Mouse (Mus musculus): ENCODE measurements around the gene Spata13. TPM values are rescaled to one million over a fixed set of nuclear protein-coding genes. Genes with fewer than 3 reads are reported as not detected.

Gene Spata13
- polyA plus RNA-seq, 1 experiment from 2014 or later, result 13.4 TPM

DNA sequence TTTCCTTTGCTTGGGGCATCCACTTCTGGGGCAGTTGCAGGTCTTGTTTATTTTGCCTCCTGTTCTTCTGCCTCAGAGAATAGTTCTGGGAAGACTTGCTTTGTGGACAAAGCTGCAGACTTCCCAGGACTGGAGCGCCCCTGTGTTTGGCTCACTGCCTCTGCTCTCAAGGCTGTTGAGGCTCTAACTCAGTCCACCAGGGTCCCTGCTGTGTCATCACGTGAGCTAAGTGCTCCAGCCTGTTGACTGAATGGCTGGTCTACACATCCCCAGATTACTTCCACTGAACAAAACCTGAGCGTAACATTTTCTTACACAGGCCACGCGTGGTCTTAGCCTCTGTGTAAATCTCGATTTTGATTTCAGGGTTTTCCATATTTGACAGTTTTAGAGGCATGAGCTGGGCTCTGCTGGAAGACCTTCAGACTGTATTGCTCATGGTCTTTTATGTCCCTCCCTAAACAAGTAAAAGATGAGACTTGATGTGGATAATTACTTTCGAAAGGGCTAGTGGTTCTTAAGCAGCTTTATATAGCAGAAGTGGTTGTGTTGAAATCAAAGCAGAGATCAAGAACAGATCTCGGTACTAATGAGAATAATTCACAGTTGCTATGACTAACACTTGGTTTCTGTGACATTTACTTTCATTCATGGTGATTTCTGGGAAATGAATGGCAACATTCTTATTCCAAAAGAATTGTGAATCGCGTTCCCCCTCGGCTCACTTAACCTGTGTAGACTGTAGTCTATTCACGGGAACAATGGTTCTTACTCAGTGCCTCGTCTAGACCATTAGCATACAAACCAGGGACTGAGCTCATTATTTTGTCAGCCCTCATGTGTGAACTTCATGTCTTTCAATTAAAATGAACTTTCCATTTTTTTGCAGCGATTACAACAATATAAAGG, 119.3 kb downstream of the Spata13 start:
- no peak for ATAC-seq (ENCODE audit: extremely low read depth, insufficient number of reproducible peaks, low FRiP score, low TSS enrichment)
- H3K4me1 ChIP-seq, result peaks cover 21% of the 10 kb centered on the region
- H3K9me3 ChIP-seq, result no peaks in the 10 kb centered on the region
- H3K4me3 ChIP-seq, result no peak overlapping the region
- H3K4me2 ChIP-seq, result no peak overlapping the region
- 87% methylated on average over 14 of the region's 14 CpGs for WGBS
- 0 out of 2 replicates have a peak overlapping the region, but pooled peaks have one; percentile 36 for H3K27ac ChIP-seq (replicated peaks)
- H3K27me3 ChIP-seq (replicated peaks), result no peaks in the 10 kb centered on the region
- no peak overlapping the region for H3K9ac ChIP-seq
- H3K36me3 ChIP-seq, result peaks cover 92% of the 10 kb centered on the region

DNA sequence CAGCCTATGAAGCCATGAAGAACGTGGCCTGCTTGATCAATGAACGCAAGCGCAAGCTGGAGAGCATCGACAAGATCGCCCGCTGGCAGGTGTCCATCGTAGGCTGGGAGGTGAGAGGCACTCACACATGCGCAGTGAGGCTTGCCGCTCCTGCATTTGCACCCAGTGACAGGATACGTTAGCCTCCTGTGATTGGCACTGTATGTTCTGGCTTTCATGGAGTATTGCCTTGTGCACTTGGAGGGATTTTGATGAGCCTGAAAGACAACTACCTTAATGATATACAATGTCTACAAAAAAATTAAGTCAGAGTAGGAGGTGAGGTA, 120.0 kb downstream of the Spata13 start:
- ATAC-seq (ENCODE audit: extremely low read depth, insufficient number of reproducible peaks, low FRiP score, low TSS enrichment), result no peak
- H3K27me3 ChIP-seq (replicated peaks), result no peaks in the 10 kb centered on the region
- no peak overlapping the region for H3K4me3 ChIP-seq
- H3K9me3 ChIP-seq, result no peaks in the 10 kb centered on the region
- H3K9ac ChIP-seq, result no peak overlapping the region
- no peak overlapping the region for H3K4me2 ChIP-seq
- 95% methylated on average over 10 of the region's 10 CpGs for WGBS
- H3K36me3 ChIP-seq, result peaks cover 92% of the 10 kb centered on the region
- H3K27ac ChIP-seq (replicated peaks), result no peak overlapping the region
- H3K4me1 ChIP-seq, result peaks cover 21% of the 10 kb centered on the region

DNA sequence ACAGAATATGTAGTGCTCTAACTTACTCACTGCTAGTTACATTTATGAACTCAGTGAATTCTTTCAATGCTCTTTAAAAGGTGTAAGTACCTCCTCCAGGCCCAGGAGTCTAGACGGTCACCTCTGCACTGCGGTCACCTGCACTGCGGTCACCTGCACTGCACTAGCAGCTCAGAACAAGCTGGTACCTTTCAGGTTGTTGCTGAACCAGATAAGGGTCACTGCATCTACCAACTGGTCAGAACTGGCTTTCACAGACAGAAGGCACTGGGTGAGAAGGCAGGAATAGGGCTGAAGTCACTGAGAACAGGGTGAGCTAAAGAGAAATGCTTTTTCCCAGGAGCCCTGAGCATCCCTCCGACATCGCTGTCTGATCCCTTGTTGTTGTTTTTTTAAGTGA, 120.9 kb downstream of the Spata13 start:
- Histone ChIP-seq H3K4me2 (no peak overlapping the region), H3K9me3 (no peaks in the 10 kb centered on the region), H3K4me3 (no peak overlapping the region), H3K27ac (replicated peaks) (no peak overlapping the region), H3K4me1 (peaks cover 13% of the 10 kb centered on the region), H3K27me3 (replicated peaks) (no peaks in the 10 kb centered on the region), H3K9ac (no peak overlapping the region), H3K36me3 (peaks cover 92% of the 10 kb centered on the region)
- WGBS, result 94% methylated on average over 5 of the region's 5 CpGs
- ATAC-seq (ENCODE audit: extremely low read depth, insufficient number of reproducible peaks, low FRiP score, low TSS enrichment), result no peak

DNA sequence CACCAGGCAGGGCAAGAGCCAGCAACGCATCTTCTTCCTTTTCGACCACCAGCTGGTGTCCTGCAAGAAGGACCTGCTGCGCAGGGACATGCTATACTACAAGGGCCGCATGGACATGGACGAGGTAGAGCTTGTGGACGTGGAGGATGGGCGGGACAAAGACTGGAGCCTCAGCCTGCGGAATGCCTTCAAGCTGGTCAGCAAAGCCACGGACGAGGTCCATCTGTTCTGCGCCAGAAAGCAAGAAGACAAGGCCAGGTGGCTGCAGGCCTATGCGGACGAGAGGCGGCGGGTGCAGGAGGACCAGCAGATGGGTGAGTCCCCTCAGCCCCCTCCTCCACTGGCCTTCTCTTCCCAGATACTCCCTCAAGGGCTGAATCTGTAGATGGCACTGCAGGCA, 122.5 kb downstream of the Spata13 start:
- H3K27me3 ChIP-seq (replicated peaks), result no peaks in the 10 kb centered on the region
- no peak overlapping the region for H3K4me2 ChIP-seq
- H3K27ac ChIP-seq (replicated peaks), result no peak overlapping the region
- ATAC-seq (ENCODE audit: extremely low read depth, insufficient number of reproducible peaks, low FRiP score, low TSS enrichment), result no peak
- H3K9me3 ChIP-seq, result no peaks in the 10 kb centered on the region
- 0 out of 2 replicates have a peak, but pooled peaks cover 4% of the 10 kb centered on the region for H3K4me1 ChIP-seq
- H3K9ac ChIP-seq, result no peak overlapping the region
- no peak overlapping the region for H3K4me3 ChIP-seq
- H3K36me3 ChIP-seq, result peaks cover 92% of the 10 kb centered on the region
- whole genome bisulfite sequencing, result 87% methylated on average over 15 of the region's 15 CpGs

DNA sequence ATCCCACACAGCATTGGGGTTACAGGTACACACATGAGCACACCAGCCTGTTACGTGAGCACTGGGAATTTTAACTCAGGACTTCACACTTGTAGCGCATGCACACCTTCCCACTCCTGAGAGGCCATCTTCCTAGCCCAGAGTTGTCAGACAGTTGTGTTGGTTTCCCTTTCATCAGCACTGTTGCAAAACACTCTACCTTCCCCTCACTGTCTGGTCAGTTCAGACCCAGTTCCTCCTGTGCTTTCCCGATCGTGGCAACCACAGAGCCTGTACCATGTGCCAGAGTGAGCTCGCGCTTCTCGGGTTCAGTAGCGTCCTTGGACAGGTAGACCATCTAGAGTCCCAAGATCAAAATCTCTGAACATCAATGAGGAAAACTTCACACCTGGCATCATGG, 123.5 kb downstream of the Spata13 start:
- H3K27ac ChIP-seq (replicated peaks), result no peak overlapping the region
- H3K4me2 ChIP-seq, result no peak overlapping the region
- H3K4me1 ChIP-seq, result 0 out of 2 replicates have a peak, but pooled peaks cover 5% of the 10 kb centered on the region
- H3K9ac ChIP-seq, result no peak overlapping the region
- WGBS, result 93% methylated on average over 8 of the region's 8 CpGs
- H3K9me3 ChIP-seq, result no peaks in the 10 kb centered on the region
- ATAC-seq (ENCODE audit: extremely low read depth, insufficient number of reproducible peaks, low FRiP score, low TSS enrichment), result no peak
- H3K4me3 ChIP-seq, result no peak overlapping the region
- H3K36me3 ChIP-seq, result peaks cover 94% of the 10 kb centered on the region
- H3K27me3 ChIP-seq (replicated peaks), result no peaks in the 10 kb centered on the region

DNA sequence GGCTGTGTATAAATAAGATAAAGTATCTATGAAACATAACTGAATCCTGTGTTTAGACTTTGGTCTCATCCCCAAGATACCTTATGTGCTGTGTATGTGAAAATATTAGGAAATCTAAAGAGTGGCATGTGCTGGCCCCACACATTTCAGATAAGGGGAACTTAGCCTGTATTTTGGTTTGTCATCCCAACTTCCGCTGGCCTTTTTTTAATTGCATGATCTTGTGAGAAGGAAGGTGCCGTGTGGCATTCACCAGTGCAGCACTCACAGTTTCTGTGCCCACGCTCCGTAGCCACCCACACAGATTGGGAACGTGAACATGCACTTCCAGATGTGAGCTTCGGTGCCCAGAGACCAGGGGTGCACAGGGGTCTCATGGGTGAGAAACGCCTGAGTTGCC, 123.9 kb downstream of the Spata13 start:
- Histone ChIP-seq H3K27ac (replicated peaks) (no peak overlapping the region), H3K4me1 (peaks cover 9% of the 10 kb centered on the region), H3K4me2 (no peak overlapping the region), H3K36me3 (peaks cover 98% of the 10 kb centered on the region), H3K9ac (no peak overlapping the region), H3K9me3 (no peaks in the 10 kb centered on the region), H3K27me3 (replicated peaks) (no peaks in the 10 kb centered on the region), H3K4me3 (no peak overlapping the region)
- ATAC-seq (ENCODE audit: extremely low read depth, insufficient number of reproducible peaks, low FRiP score, low TSS enrichment), result no peak
- 80% methylated on average over 7 of the region's 7 CpGs for WGBS

DNA sequence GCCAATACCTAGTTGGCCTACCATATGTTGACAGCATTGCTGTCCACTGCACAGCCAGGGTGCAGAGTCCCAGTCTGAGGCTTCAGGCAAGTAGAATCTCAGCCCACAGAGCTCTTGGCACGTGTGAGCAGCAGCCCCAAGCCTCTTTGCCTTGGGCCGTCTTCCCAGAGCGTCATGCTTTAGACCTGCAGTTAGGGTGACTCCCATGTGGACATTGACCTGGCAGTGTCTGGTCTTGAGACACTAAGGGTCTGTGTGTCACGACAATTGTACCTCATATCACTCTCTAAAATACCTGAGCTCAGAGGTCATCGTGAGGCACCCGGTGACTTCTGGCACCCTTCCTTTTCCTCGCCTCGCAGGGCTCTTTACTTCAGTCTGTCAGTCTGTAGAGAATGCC, 125.3 kb downstream of the Spata13 start:
- peaks cover 88% of the 10 kb centered on the region for H3K36me3 ChIP-seq
- H3K9ac ChIP-seq, result no peak overlapping the region
- 88% methylated on average over 8 of the region's 8 CpGs for WGBS
- no peak overlapping the region for H3K4me3 ChIP-seq
- H3K9me3 ChIP-seq, result no peaks in the 10 kb centered on the region
- no peak for ATAC-seq (ENCODE audit: extremely low read depth, insufficient number of reproducible peaks, low FRiP score, low TSS enrichment)
- H3K4me2 ChIP-seq, result no peak overlapping the region
- no peak overlapping the region for H3K27ac ChIP-seq (replicated peaks)
- H3K27me3 ChIP-seq (replicated peaks), result no peaks in the 10 kb centered on the region
- H3K4me1 ChIP-seq, result peaks cover 20% of the 10 kb centered on the region

DNA sequence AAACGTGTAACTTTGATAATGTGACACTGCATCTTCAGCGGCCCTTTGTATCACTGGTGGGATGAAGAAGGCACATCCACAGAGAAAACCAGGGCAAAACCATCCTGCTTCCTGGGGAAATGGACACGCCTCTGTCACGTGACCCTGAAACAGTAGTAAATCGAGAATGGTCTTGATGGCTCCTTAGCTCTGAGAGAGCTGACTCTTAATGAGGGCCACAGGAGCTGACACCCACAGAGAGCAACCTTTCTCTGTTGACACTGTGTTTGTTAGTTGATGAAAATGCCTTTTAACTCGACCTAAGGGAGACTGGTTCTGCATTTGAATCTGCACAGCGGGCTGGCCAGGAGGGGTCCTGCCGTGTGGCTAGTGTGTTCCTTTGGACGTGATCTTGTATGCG, 128.0 kb downstream of the Spata13 start:
- Histone ChIP-seq H3K27me3 (replicated peaks) (no peaks in the 10 kb centered on the region), H3K4me3 (no peak overlapping the region), H3K4me2 (no peak overlapping the region), H3K27ac (replicated peaks) (no peak overlapping the region), H3K36me3 (peaks cover 61% of the 10 kb centered on the region), H3K9me3 (no peaks in the 10 kb centered on the region), H3K9ac (no peak overlapping the region), H3K4me1 (peaks cover 40% of the 10 kb centered on the region)
- no peak for ATAC-seq (ENCODE audit: extremely low read depth, insufficient number of reproducible peaks, low FRiP score, low TSS enrichment)
- WGBS, result 78% methylated on average over 10 of the region's 10 CpGs

DNA sequence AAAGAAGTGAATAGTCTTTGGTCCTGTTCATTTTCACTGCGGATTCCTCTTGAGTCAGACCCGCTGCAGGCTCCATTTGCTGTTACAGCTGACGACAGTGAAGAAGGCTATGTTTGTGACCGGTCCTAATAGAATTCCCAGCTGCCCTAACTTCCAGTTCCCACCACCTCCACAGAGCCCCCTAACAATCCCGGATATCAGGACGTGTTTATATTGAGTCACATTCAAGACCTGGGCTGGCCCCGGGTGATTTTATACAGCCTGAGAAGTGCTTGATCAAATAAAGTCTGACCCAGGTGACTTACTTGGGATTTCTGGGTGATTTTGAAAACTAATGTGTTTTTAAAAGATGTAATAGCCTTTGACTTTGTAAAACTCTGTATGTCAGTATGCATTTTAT, 129.0 kb downstream of the Spata13 start:
- ATAC-seq (ENCODE audit: extremely low read depth, insufficient number of reproducible peaks, low FRiP score, low TSS enrichment), result no peak
- Histone ChIP-seq H3K27ac (replicated peaks) (peak overlapping the region; percentile 59; the same call in 1 of the 2 replicates), H3K27me3 (replicated peaks) (no peaks in the 10 kb centered on the region), H3K9ac (no peak overlapping the region), H3K9me3 (no peaks in the 10 kb centered on the region), H3K4me3 (no peak overlapping the region), H3K36me3 (peaks cover 51% of the 10 kb centered on the region), H3K4me2 (no peak overlapping the region), H3K4me1 (peaks cover 40% of the 10 kb centered on the region)
- 61% methylated on average over 7 of the region's 7 CpGs for WGBS

DNA sequence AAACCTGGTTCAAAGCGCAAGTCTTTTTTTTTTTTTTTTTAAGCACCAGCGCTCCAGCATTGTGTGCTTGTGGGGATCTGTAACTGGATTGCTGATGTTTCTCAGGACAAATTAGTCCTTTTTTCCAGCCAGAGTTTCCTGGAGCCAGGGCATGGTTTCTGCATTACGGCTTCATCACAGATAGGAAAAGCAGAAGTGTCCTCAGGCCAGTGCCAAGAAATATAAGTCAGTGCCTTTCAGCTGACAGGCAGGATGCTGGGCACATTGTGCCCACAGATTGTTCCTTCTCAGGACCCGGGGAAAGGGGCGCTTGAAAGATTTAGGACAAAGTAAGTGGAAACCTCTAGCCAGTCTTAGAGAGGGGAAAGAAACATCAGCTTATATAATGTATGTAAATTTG, 129.9 kb downstream of the Spata13 start:
- H3K36me3 ChIP-seq, result peaks cover 42% of the 10 kb centered on the region
- no peaks in the 10 kb centered on the region for H3K27me3 ChIP-seq (replicated peaks)
- peaks cover 40% of the 10 kb centered on the region for H3K4me1 ChIP-seq
- H3K9me3 ChIP-seq, result no peaks in the 10 kb centered on the region
- peak overlapping the region; percentile 59 for H3K27ac ChIP-seq (replicated peaks)
- H3K9ac ChIP-seq, result no peak overlapping the region
- no peak overlapping the region for H3K4me3 ChIP-seq
- no peak for ATAC-seq (ENCODE audit: extremely low read depth, insufficient number of reproducible peaks, low FRiP score, low TSS enrichment)
- 74% methylated on average over 5 of the region's 5 CpGs for WGBS
- H3K4me2 ChIP-seq, result no peak overlapping the region

DNA sequence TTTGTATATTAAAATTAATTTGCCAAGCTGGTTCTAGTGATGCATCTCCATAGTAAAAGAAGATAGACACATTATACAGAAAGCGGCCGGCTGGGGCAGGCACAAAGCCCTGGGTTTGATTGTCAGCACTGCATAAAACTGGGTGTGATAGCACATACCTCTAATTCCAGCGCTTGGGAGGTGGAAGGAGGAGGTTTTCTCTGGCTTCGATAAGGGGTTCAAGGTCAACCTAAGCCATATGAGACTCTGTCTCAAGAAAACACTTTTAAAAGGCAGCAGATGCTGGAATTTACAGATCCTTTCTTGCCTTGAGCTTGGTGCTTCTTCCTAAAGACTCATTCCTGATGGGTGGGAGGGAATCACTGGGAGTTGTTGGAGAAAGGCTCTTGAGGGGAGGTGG, 130.7 kb downstream of the Spata13 start:
- peaks cover 40% of the 10 kb centered on the region for H3K4me1 ChIP-seq
- peak overlapping the region; percentile 29; the same call in 1 of the 2 replicates for H3K27ac ChIP-seq (replicated peaks)
- H3K4me3 ChIP-seq, result no peak overlapping the region
- H3K36me3 ChIP-seq, result peaks cover 34% of the 10 kb centered on the region
- no peak for ATAC-seq (ENCODE audit: extremely low read depth, insufficient number of reproducible peaks, low FRiP score, low TSS enrichment)
- 38% methylated on average over 4 of the region's 4 CpGs for WGBS
- H3K9me3 ChIP-seq, result no peaks in the 10 kb centered on the region
- H3K9ac ChIP-seq, result no peak overlapping the region
- H3K27me3 ChIP-seq (replicated peaks), result no peaks in the 10 kb centered on the region
- H3K4me2 ChIP-seq, result no peak overlapping the region

DNA sequence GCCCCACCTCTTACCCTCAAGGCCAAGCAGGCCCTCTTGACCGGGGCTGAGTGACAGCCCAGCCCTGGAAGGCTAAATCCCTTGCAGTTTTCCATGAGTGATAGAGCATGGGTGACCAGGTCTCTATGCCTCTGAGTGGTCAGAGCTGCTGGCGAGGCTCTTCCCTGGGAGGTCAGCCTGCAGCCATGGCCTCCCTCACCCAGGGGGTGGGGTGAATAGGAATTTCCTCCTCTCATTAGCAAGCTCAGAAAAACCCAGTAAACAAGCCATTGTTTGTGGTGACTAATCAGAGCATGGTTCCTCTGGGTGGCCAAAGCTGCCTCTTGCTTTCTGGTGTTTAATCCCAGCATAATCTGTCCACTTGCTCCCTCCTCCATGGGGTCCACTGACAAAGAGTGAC, 131.2 kb downstream of the Spata13 start:
- WGBS, result 46% methylated on average over 2 of the region's 2 CpGs
- Histone ChIP-seq H3K4me1 (peaks cover 40% of the 10 kb centered on the region), H3K27me3 (replicated peaks) (no peaks in the 10 kb centered on the region), H3K27ac (replicated peaks) (peak overlapping the region; percentile 29; the same call in 1 of the 2 replicates), H3K9ac (no peak overlapping the region), H3K4me3 (no peak overlapping the region), H3K9me3 (no peaks in the 10 kb centered on the region), H3K4me2 (no peak overlapping the region), H3K36me3 (peaks cover 29% of the 10 kb centered on the region)
- ATAC-seq (ENCODE audit: extremely low read depth, insufficient number of reproducible peaks, low FRiP score, low TSS enrichment), result no peak
